In the genomic region with DNA sequence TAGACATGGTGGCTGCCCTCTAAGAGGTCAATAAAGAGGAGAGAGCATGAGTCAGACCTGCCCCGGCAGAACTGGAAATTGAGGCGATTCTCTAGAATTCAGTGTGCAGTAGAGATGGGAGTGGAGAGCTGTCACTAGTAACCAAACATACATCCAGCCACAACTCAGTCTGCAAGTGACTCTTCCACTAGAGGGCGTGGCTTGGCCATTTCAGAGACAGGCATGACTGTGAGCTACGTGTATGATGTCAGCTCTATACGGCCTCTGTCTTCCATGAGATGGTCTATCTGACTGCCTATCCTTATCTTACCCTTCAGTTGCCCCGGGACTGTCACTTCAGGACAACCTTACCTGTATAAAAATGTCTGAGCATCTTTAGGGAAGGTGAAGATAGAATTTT, we compare ENCODE assay signal across 1 mouse cellular context.
TF ChIP-seq lines count a peak whose summit lies in the region.

No protein-coding gene starts in this region.

TF ChIP-seq in CH12.LX, 34 proteins besides CTCF, POLR2A, EP300 and RAD21 (continued from another document):
- 0 out of 2 replicates have a peak, but pooled peaks have one; percentile 21 for TF ChIP-seq NRF1 (IDR thresholded peaks at IDR 0.05; ENCODE audit: low read depth, low read length)
- no peak for TF ChIP-seq MAFK (IDR thresholded peaks at IDR 0.05; ENCODE audit: insufficient replicate concordance, low read length)
- no peak for TF ChIP-seq TBP (conservative IDR thresholded peaks at IDR 0.05; ENCODE audit: low read depth, low read length)
- no peak for TF ChIP-seq UBTF (IDR thresholded peaks at IDR 0.05; ENCODE audit: low read depth, low read length)
- peak; percentile 28; the same call in 1 of the 2 replicates for TF ChIP-seq ZC3H11A (IDR thresholded peaks at IDR 0.05; ENCODE audit: low read depth, low read length)
- no peak; the same call in 1 of the 2 replicates for TF ChIP-seq JUND (conservative IDR thresholded peaks at IDR 0.05; ENCODE audit: low read depth, low read length)
- TF ChIP-seq ZNF384 (IDR thresholded peaks at IDR 0.05; ENCODE audit: low read depth, low read length) = no peak
- no peak for TF ChIP-seq MAZ (IDR thresholded peaks at IDR 0.05; ENCODE audit: low read depth, low read length)
- no peak for TF ChIP-seq RCOR1 (conservative IDR thresholded peaks at IDR 0.05; ENCODE audit: low read depth, low read length)
- TF ChIP-seq USF1 (IDR thresholded peaks at IDR 0.05; ENCODE audit: low read depth, low read length) = no peak
- TF ChIP-seq HCFC1 (IDR thresholded peaks at IDR 0.05; ENCODE audit: low read depth, low read length) = no peak
- 0 out of 2 replicates have a peak, but pooled peaks have one; percentile 15 for TF ChIP-seq JUN (IDR thresholded peaks at IDR 0.05; ENCODE audit: insufficient read depth, low read depth, low read length)
- no peak for TF ChIP-seq BHLHE40 (IDR thresholded peaks at IDR 0.05; ENCODE audit: low read depth, low read length)
- TF ChIP-seq USF2 (conservative IDR thresholded peaks at IDR 0.05; ENCODE audit: low read depth, low read length) = no peak
- TF ChIP-seq MXI1 (IDR thresholded peaks at IDR 0.05; ENCODE audit: low read depth, low read length) = no peak; the same call in 1 of the 2 replicates
- no peak for TF ChIP-seq CHD1 (IDR thresholded peaks at IDR 0.05; ENCODE audit: low read depth, low read length)
- no peak for TF ChIP-seq TCF12 (IDR thresholded peaks at IDR 0.05; ENCODE audit: low read depth, low read length)
- no peak for TF ChIP-seq SIN3A (IDR thresholded peaks at IDR 0.05; ENCODE audit: low read length)
- TF ChIP-seq POLR2AphosphoS2 (IDR thresholded peaks at IDR 0.05; ENCODE audit: low read depth, low read length) = no peak
- TF ChIP-seq IRF4 (IDR thresholded peaks at IDR 0.05; ENCODE audit: low read depth, low read length) = 0 out of 2 replicates have a peak, but pooled peaks have one; percentile 41
- TF ChIP-seq CHD2 (IDR thresholded peaks at IDR 0.05; ENCODE audit: low read length) = no peak
